Mouse (Mus musculus) MEL (cell line): ENCODE results near the gene Rhd.

Source experiments
- CHD2 ChIP-seq: IDR thresholded peaks from 2 replicates; pipeline ENCODE4 v1.6.1; 2011; ENCODE audit warnings: low read length, improper control_type of control experiment
- CTCF ChIP-seq, 3 experiments: IDR thresholded peaks in 2 of 3; conservative IDR thresholded peaks in 1 of 3; 2 replicates each; pipeline ENCODE4 v1.5.1; 2011 to 2012; ENCODE audit warnings: low read length in 3 of 3, low read depth in 2 of 3, mild to moderate bottlenecking in 2 of 3, improper control_type of control experiment in 1 of 3, inconsistent platforms in 1 of 3, mixed read lengths in 1 of 3, moderate library complexity in 1 of 3; ENCODE audit not compliant: control insufficient read depth in 1 of 3, insufficient read depth in 1 of 3, poor library complexity in 1 of 3, severe bottlenecking in 1 of 3
- ELF1 ChIP-seq: IDR thresholded peaks from 2 replicates; pipeline ENCODE4 v1.6.1; 2014; ENCODE audit warnings: low read depth, mild to moderate bottlenecking, inconsistent platforms, low read length, improper control_type of control experiment, moderate library complexity
- EP300 ChIP-seq, 2 experiments: IDR thresholded peaks; 2 replicates each; pipeline ENCODE4 v1.6.1; 2011; ENCODE audit warnings: improper control_type of control experiment in 2 of 2, low read length in 2 of 2, low read depth in 1 of 2, mild to moderate bottlenecking in 1 of 2
- MAX ChIP-seq: IDR thresholded peaks from 2 replicates; pipeline ENCODE4 v1.6.1; 2011; ENCODE audit warnings: low read length, improper control_type of control experiment
- MXI1 ChIP-seq: IDR thresholded peaks from 2 replicates; pipeline ENCODE4 v1.6.1; 2011; ENCODE audit warnings: mild to moderate bottlenecking, low read depth, low read length, improper control_type of control experiment
- NELFE ChIP-seq: IDR thresholded peaks from 2 replicates; pipeline ENCODE4 v1.6.1; 2011; ENCODE audit warnings: low read depth, low read length, improper control_type of control experiment
- POLR2A ChIP-seq, 2 experiments: IDR thresholded peaks; 2 replicates each; pipeline ENCODE4 v1.6.1; 2011 to 2012; ENCODE audit warnings: low read length in 2 of 2, mild to moderate bottlenecking in 2 of 2, control low read depth in 1 of 2, improper control_type of control experiment in 1 of 2, low read depth in 1 of 2, moderate library complexity in 1 of 2; ENCODE audit not compliant: control insufficient read depth in 1 of 2, insufficient read depth in 1 of 2, poor library complexity in 1 of 2
- POLR2AphosphoS2 ChIP-seq: IDR thresholded peaks from 2 replicates; pipeline ENCODE4 v1.6.1; 2011; ENCODE audit warnings: low read length, improper control_type of control experiment
- TAL1 ChIP-seq: IDR thresholded peaks from 2 replicates; pipeline ENCODE4 v1.6.1; 2012; ENCODE audit warnings: mild to moderate bottlenecking, inconsistent platforms, low read length, moderate library complexity, mixed read lengths
- USF2 ChIP-seq, 2 experiments: IDR thresholded peaks; 2 replicates each; pipeline ENCODE4 v1.6.1; 2011 to 2012; ENCODE audit warnings: improper control_type of control experiment in 2 of 2, low read length in 2 of 2, borderline replicate concordance in 1 of 2, inconsistent platforms in 1 of 2, low read depth in 1 of 2, mild to moderate bottlenecking in 1 of 2; ENCODE audit not compliant: insufficient read depth in 1 of 2
- ZC3H11A ChIP-seq: IDR thresholded peaks from 2 replicates; pipeline ENCODE4 v1.6.1; 2012; ENCODE audit warnings: low read depth, mild to moderate bottlenecking, inconsistent platforms, low read length, improper control_type of control experiment
- ZMIZ1 ChIP-seq: IDR thresholded peaks from 2 replicates; pipeline ENCODE4 v1.6.1; 2012; ENCODE audit warnings: low read depth, mild to moderate bottlenecking, inconsistent platforms, low read length, improper control_type of control experiment, moderate library complexity

GRCm38 (mm10) chr4:134855371-134855770, 9.0 kb upstream of the Rhd start:
- TF ChIP-seq NELFE (no peak), USF2 (IDR thresholded peaks at IDR 0.05; ENCODE audit: borderline replicate concordance in 1 of 2, insufficient read depth in 1 of 2, low read depth in 1 of 2, low read length in 2 of 2) (no peak), MAX (no peak), TAL1 (no peak), CTCF (IDR thresholded peaks at IDR 0.05 in 2 of 3, conservative IDR thresholded peaks at IDR 0.05 in 1 of 3; ENCODE audit: control insufficient read depth in 1 of 3, insufficient read depth in 1 of 3, low read depth in 2 of 3, low read length in 3 of 3, poor library complexity in 1 of 3, severe bottlenecking in 1 of 3) (no peak), ELF1 (no peak), ZC3H11A (no peak), CHD2 (no peak), EP300 (IDR thresholded peaks at IDR 0.05; ENCODE audit: low read depth in 1 of 2, low read length in 2 of 2) (no peak), MXI1 (no peak), POLR2AphosphoS2 (no peak), POLR2A (IDR thresholded peaks at IDR 0.05; ENCODE audit: control insufficient read depth in 1 of 2, insufficient read depth in 1 of 2, low read depth in 1 of 2, low read length in 2 of 2, poor library complexity in 1 of 2) (no peak), ZMIZ1 (no peak)
